Mouse (Mus musculus): ENCODE data around the gene Sema4b. TPM values are rescaled to one million over a fixed set of nuclear protein-coding genes. Genes with fewer than 3 reads are reported as not detected.
A peak's percentile ranks its signal among the peaks of the same experiment; 100 is the strongest.

Gene Sema4b
- polyA plus RNA-seq, 1 experiment: 5.6 TPM

GRCm38 (mm10) chr7:80232489-80233029 is 45.9 kb downstream of the Sema4b start, which contains the start of the genes Cib1 and Gdpgp1:
Cib1 (minus strand) TSS chr7:80232813.
Gdpgp1 (plus strand) TSS chr7:80232865.
- Histone ChIP-seq H3K4me3 (ENCODE audit: control insufficient read depth, low read depth, low read length) (peak within 1 kb of the TSS; percentile 97), H3K4me1 (ENCODE audit: control insufficient read depth, insufficient read depth, low read length) (peaks cover 8% of the 10 kb centered on the region), H3K36me3 (ENCODE audit: control insufficient read depth, insufficient read depth, low read length) (no peaks in the 10 kb centered on the region; the same call in 1 of the 2 replicates), H3K27me3 (ENCODE audit: control insufficient read depth, insufficient read depth, low read length) (no peaks in the 10 kb centered on the region), H3K27ac (ENCODE audit: control insufficient read depth, insufficient read depth, low read depth, low read length) (peak within 1 kb of the TSS; percentile 89)
- TF ChIP-seq CTCF (IDR thresholded peaks at IDR 0.05; ENCODE audit: control insufficient read depth, insufficient read depth, insufficient replicate concordance, low read depth, low read length): no peak
- TF ChIP-seq POLR2A (IDR thresholded peaks at IDR 0.05; ENCODE audit: control insufficient read depth, low read depth, low read length): no peak; the same call in 1 of the 2 replicates

DNA sequence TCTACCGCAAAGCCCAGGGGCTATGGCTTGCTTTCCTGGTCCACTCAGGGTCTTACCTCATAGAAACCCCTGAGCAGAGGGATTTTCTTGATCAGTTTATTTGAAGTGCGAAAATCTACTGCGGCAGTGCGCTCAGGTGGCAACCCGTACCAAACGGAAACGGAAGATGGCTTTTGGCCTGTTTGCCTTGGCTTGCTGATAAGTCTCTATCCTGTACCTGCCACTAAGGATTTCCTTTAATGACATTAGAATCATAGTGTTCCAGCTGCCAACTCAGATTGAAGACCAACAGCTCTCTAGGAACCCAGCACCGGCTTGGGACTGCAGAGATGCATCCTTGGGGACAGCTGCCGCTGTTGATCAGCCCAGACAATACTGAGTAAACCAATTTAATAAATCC is 47.2 kb downstream of the Sema4b start:
- Histone ChIP-seq H3K27me3 (ENCODE audit: control insufficient read depth, insufficient read depth, low read length) (no peaks in the 10 kb centered on the region), H3K4me1 (ENCODE audit: control insufficient read depth, insufficient read depth, low read length) (peaks cover 8% of the 10 kb centered on the region), H3K36me3 (ENCODE audit: control insufficient read depth, insufficient read depth, low read length) (no peaks in the 10 kb centered on the region; the same call in 1 of the 2 replicates), H3K4me3 (ENCODE audit: control insufficient read depth, low read depth, low read length) (no peak overlapping the region), H3K27ac (ENCODE audit: control insufficient read depth, insufficient read depth, low read depth, low read length) (no peak overlapping the region)
- TF ChIP-seq CTCF (IDR thresholded peaks at IDR 0.05; ENCODE audit: control insufficient read depth, insufficient read depth, insufficient replicate concordance, low read depth, low read length) (no peak), POLR2A (IDR thresholded peaks at IDR 0.05; ENCODE audit: control insufficient read depth, low read depth, low read length) (no peak)

DNA sequence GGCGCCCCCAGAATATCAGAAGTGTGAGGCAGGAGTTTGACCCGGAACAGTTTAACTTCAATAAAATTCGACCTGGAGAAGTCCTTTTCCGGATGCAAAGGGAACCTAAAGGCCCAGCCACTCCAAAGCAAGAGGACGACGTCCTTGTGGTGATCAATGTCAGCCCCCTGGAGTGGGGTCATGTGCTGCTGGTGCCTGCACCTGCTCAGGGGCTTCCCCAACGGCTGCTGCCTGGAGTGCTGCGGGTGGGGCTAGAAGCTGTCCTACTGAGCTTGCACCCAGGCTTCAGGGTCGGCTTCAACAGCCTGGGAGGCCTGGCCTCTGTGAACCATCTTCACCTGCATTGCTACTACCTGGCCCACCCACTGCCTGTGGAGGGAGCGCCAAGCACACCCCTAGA is 51.9 kb downstream of the Sema4b start:
- H3K36me3 ChIP-seq (ENCODE audit: control insufficient read depth, insufficient read depth, low read length): no peaks in the 10 kb centered on the region; the same call in 1 of the 2 replicates
- no peak overlapping the region for H3K27ac ChIP-seq (ENCODE audit: control insufficient read depth, insufficient read depth, low read depth, low read length)
- H3K27me3 ChIP-seq (ENCODE audit: control insufficient read depth, insufficient read depth, low read length): no peaks in the 10 kb centered on the region
- peaks cover 4% of the 10 kb centered on the region for H3K4me1 ChIP-seq (ENCODE audit: control insufficient read depth, insufficient read depth, low read length)
- no peak for TF ChIP-seq POLR2A (IDR thresholded peaks at IDR 0.05; ENCODE audit: control insufficient read depth, low read depth, low read length)
- TF ChIP-seq CTCF (IDR thresholded peaks at IDR 0.05; ENCODE audit: control insufficient read depth, insufficient read depth, insufficient replicate concordance, low read depth, low read length): no peak
- no peak overlapping the region for H3K4me3 ChIP-seq (ENCODE audit: control insufficient read depth, low read depth, low read length)

DNA sequence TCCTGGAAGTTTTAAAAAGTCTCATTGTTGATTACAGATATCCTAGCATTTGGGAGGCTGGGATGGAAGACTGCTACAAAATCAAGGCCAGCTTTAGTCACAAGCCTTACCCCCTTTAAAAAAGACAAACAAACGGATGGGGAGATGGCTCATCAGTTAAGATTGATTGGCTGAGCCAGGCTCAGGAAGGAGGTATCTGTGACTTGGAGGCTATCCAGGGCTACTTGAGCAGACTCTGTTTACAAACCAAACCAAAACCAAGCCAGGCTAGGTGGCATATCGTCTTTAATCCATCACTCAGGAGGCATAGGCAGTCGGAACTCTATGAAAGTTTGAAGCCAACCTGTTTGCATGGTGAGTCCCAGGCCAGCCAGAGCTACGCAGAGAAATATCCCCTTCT is 55.0 kb downstream of the Sema4b start:
- Histone ChIP-seq H3K4me1 (ENCODE audit: control insufficient read depth, insufficient read depth, low read length) (no peaks in the 10 kb centered on the region; the same call in 1 of the 2 replicates), H3K4me3 (ENCODE audit: control insufficient read depth, low read depth, low read length) (no peak overlapping the region), H3K27me3 (ENCODE audit: control insufficient read depth, insufficient read depth, low read length) (no peaks in the 10 kb centered on the region), H3K36me3 (ENCODE audit: control insufficient read depth, insufficient read depth, low read length) (no peaks in the 10 kb centered on the region), H3K27ac (ENCODE audit: control insufficient read depth, insufficient read depth, low read depth, low read length) (no peak overlapping the region)
- TF ChIP-seq POLR2A (IDR thresholded peaks at IDR 0.05; ENCODE audit: control insufficient read depth, low read depth, low read length) (no peak), CTCF (IDR thresholded peaks at IDR 0.05; ENCODE audit: control insufficient read depth, insufficient read depth, insufficient replicate concordance, low read depth, low read length) (no peak)

- Histone ChIP-seq H3K27me3 (ENCODE audit: control insufficient read depth, insufficient read depth, low read length) (no peaks in the 10 kb centered on the region), H3K36me3 (ENCODE audit: control insufficient read depth, insufficient read depth, low read length) (no peaks in the 10 kb centered on the region; the same call in 1 of the 2 replicates), H3K27ac (ENCODE audit: control insufficient read depth, insufficient read depth, low read depth, low read length) (no peak overlapping the region), H3K4me3 (ENCODE audit: control insufficient read depth, low read depth, low read length) (peak overlapping the region; percentile 23; the same call in 1 of the 2 replicates), H3K4me1 (ENCODE audit: control insufficient read depth, insufficient read depth, low read length) (no peaks in the 10 kb centered on the region; the same call in 1 of the 2 replicates)
- no peak for TF ChIP-seq POLR2A (IDR thresholded peaks at IDR 0.05; ENCODE audit: control insufficient read depth, low read depth, low read length)
- TF ChIP-seq CTCF (IDR thresholded peaks at IDR 0.05; ENCODE audit: control insufficient read depth, insufficient read depth, insufficient replicate concordance, low read depth, low read length): no peak
Observed at GRCm38 (mm10) chr7:80244851-80245250, 58.2 kb downstream of the Sema4b start.

DNA sequence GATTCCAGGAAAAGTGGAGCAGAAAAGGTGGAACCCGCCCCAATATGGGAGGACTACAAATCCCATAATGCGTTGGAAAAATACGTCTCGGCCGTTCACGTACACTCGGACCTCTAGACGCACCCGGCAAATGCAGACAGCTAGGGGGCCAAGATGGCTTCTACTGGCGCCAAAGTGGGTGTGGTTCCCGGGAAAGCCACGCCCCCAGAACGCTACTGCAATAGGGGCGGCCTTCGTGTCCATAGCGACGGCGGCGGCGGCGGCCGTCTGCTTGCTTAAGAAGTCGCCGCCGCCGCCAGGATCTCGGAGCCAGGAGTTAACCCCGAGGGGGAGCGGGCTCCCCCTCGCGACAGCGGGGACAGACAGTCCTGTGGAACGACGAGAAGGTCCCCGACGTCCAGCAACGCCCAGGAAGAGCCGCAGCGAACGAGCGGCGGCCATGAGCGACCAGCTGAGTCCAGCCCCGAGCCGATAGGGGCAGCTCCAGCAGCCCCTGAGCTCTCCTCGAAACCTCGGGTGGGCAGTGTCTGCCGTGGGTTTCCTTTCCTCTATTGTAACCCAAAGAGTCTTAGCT is 59.6 kb downstream of the Sema4b start, which contains the start of gene Ttll13:
TSS of gene Ttll13 (plus strand) at position 229 of the 574 bp plus-strand sequence.
- H3K27ac ChIP-seq (ENCODE audit: control insufficient read depth, insufficient read depth, low read depth, low read length): peak within 1 kb of the TSS; percentile 91
- TF ChIP-seq CTCF (IDR thresholded peaks at IDR 0.05; ENCODE audit: control insufficient read depth, insufficient read depth, insufficient replicate concordance, low read depth, low read length) (peak; percentile 14; the same call in 1 of the 2 replicates), POLR2A (IDR thresholded peaks at IDR 0.05; ENCODE audit: control insufficient read depth, low read depth, low read length) (peak; percentile 64)

DNA sequence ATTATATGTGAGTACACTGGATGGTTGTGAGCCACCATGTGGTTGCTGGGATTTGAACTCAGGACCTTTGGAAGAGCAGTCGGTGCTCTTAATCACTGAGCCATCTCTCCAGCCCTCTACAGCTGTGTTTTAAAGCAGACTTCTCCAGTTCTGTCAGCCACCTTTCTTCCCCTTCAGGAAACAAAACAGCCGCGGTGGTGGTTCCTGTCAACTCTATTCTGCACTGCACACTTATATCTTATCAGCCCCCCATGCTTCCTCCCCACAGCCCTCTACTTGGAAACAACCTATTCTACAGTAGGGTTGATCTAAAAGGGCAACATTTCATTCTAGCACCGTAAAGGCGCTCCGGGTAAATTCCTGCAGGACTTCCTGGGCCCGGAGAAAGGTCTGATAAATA is 60.2 kb downstream of the Sema4b start:
- TF ChIP-seq CTCF (IDR thresholded peaks at IDR 0.05; ENCODE audit: control insufficient read depth, insufficient read depth, insufficient replicate concordance, low read depth, low read length): no peak
- no peak for TF ChIP-seq POLR2A (IDR thresholded peaks at IDR 0.05; ENCODE audit: control insufficient read depth, low read depth, low read length)
- H3K27ac ChIP-seq (ENCODE audit: control insufficient read depth, insufficient read depth, low read depth, low read length): no peak overlapping the region
- H3K4me3 ChIP-seq (ENCODE audit: control insufficient read depth, low read depth, low read length): peak overlapping the region; percentile 93

More for the DNA sequence above, 59.6 kb downstream of the Sema4b start, which contains the start of gene Ttll13:
- peak within 1 kb of the TSS; percentile 93 for H3K4me3 ChIP-seq (ENCODE audit: control insufficient read depth, low read depth, low read length)
- no peaks in the 10 kb centered on the region; the same call in 1 of the 2 replicates for H3K4me1 ChIP-seq (ENCODE audit: control insufficient read depth, insufficient read depth, low read length)
- H3K27me3 ChIP-seq (ENCODE audit: control insufficient read depth, insufficient read depth, low read length): no peaks in the 10 kb centered on the region
- no peaks in the 10 kb centered on the region; the same call in 1 of the 2 replicates for H3K36me3 ChIP-seq (ENCODE audit: control insufficient read depth, insufficient read depth, low read length)

More for the DNA sequence above, 60.2 kb downstream of the Sema4b start:
- no peaks in the 10 kb centered on the region for H3K27me3 ChIP-seq (ENCODE audit: control insufficient read depth, insufficient read depth, low read length)
- no peaks in the 10 kb centered on the region; the same call in 1 of the 2 replicates for H3K36me3 ChIP-seq (ENCODE audit: control insufficient read depth, insufficient read depth, low read length)
- no peaks in the 10 kb centered on the region; the same call in 1 of the 2 replicates for H3K4me1 ChIP-seq (ENCODE audit: control insufficient read depth, insufficient read depth, low read length)

Data from testis, adult 2 months (tissue).